Mouse (Mus musculus): ENCODE results near the gene D630039A03Rik. TPM values are rescaled to one million over a fixed set of nuclear protein-coding genes. Genes with fewer than 3 reads are reported as not detected.

The D630039A03Rik gene
- total RNA-seq, 1 experiment: 0.27 TPM

GRCm38 (mm10) chr4:57888246-57888645, 27.9 kb downstream of the D630039A03Rik start:
- no peak overlapping the region for H3K27ac ChIP-seq (ENCODE audit: insufficient read depth, low read depth, low read length, poor library complexity, severe bottlenecking)
- H3K4me1 ChIP-seq (ENCODE audit: control insufficient read depth in 2 of 2, insufficient read depth in 2 of 2, low read length in 2 of 2, poor library complexity in 1 of 2): no peaks in the 10 kb centered on the region
- peaks cover 5% of the 10 kb centered on the region for H3K9me3 ChIP-seq (ENCODE audit: control insufficient read depth, insufficient read depth, low read depth, low read length)
- TF ChIP-seq CHD2 (IDR thresholded peaks at IDR 0.05; ENCODE audit: low read depth, low read length) (no peak), HCFC1 (IDR thresholded peaks at IDR 0.05; ENCODE audit: borderline replicate concordance, insufficient read depth, low read length) (no peak), ZC3H11A (IDR thresholded peaks at IDR 0.05; ENCODE audit: borderline replicate concordance, low read depth, low read length) (no peak), ZNF384 (IDR thresholded peaks at IDR 0.05; ENCODE audit: low read depth, low read length) (no peak)
- no peak overlapping the region for H3K9ac ChIP-seq (ENCODE audit: insufficient read depth, low read depth, low read length, poor library complexity, severe bottlenecking)
- peaks cover 9% of the 10 kb centered on the region for H3K36me3 ChIP-seq (ENCODE audit: control insufficient read depth, insufficient read depth, low read length, poor library complexity, severe bottlenecking)
- no peak overlapping the region for H3K4me3 ChIP-seq (ENCODE audit: insufficient read depth in 1 of 2, low read depth in 1 of 2, low read length in 2 of 2, poor library complexity in 1 of 2, severe bottlenecking in 1 of 2)
- in situ Hi-C loops (cut with MboI; ENCODE audit: low sequenced_read_pairs in 2 of 2, unreplicated experiment in 2 of 2): loop anchor here in 1 of 2 experiments (25.0 kb wide), 1 partner anchor 226 kb away; no protein-coding TSS in a partner anchor
- DNase-seq (ENCODE audit: low read depth, low spot score): no peak

- no peak for TF ChIP-seq ZNF384 (IDR thresholded peaks at IDR 0.05; ENCODE audit: low read depth, low read length)
- no peak for TF ChIP-seq MAFK (IDR thresholded peaks at IDR 0.05; ENCODE audit: insufficient read depth, low read depth, low read length)
- TF ChIP-seq ZC3H11A (IDR thresholded peaks at IDR 0.05; ENCODE audit: borderline replicate concordance, low read depth, low read length): no peak
- no peak for TF ChIP-seq HCFC1 (IDR thresholded peaks at IDR 0.05; ENCODE audit: borderline replicate concordance, insufficient read depth, low read length)
- TF ChIP-seq CHD2 (IDR thresholded peaks at IDR 0.05; ENCODE audit: low read depth, low read length): no peak
- in situ Hi-C loops (cut with MboI; ENCODE audit: low sequenced_read_pairs in 2 of 2, unreplicated experiment in 2 of 2): loop anchor here in 1 of 2 experiments (25.0 kb wide), 1 partner anchor 225 kb away; no protein-coding TSS in a partner anchor
- no peak for DNase-seq (ENCODE audit: low read depth, low spot score)
Measured at GRCm38 (mm10) chr4:57886888-57887230, 29.2 kb downstream of the D630039A03Rik start.

GRCm38 (mm10) chr4:57886066-57886887, 29.8 kb downstream of the D630039A03Rik start:
- Histone ChIP-seq H3K4me1 (ENCODE audit: control insufficient read depth in 2 of 2, insufficient read depth in 2 of 2, low read length in 2 of 2, poor library complexity in 1 of 2) (no peaks in the 10 kb centered on the region), H3K9me3 (ENCODE audit: control insufficient read depth, insufficient read depth, low read depth, low read length) (peaks cover 24% of the 10 kb centered on the region), H3K9ac (ENCODE audit: insufficient read depth, low read depth, low read length, poor library complexity, severe bottlenecking) (no peak overlapping the region), H3K27ac (ENCODE audit: insufficient read depth, low read depth, low read length, poor library complexity, severe bottlenecking) (no peak overlapping the region), H3K4me3 (ENCODE audit: insufficient read depth in 1 of 2, low read depth in 1 of 2, low read length in 2 of 2, poor library complexity in 1 of 2, severe bottlenecking in 1 of 2) (no peak overlapping the region), H3K36me3 (ENCODE audit: control insufficient read depth, insufficient read depth, low read length, poor library complexity, severe bottlenecking) (peaks cover 11% of the 10 kb centered on the region)
- TF ChIP-seq ZNF384 (IDR thresholded peaks at IDR 0.05; ENCODE audit: low read depth, low read length): no peak
- TF ChIP-seq CHD2 (IDR thresholded peaks at IDR 0.05; ENCODE audit: low read depth, low read length): no peak
- TF ChIP-seq ZC3H11A (IDR thresholded peaks at IDR 0.05; ENCODE audit: borderline replicate concordance, low read depth, low read length): no peak
- no peak for TF ChIP-seq MAFK (IDR thresholded peaks at IDR 0.05; ENCODE audit: insufficient read depth, low read depth, low read length)
- no peak for DNase-seq (ENCODE audit: low read depth, low spot score)
- in situ Hi-C loops (cut with MboI; ENCODE audit: low sequenced_read_pairs in 2 of 2, unreplicated experiment in 2 of 2): loop anchor here in 1 of 2 experiments (25.0 kb wide), 1 partner anchor 224 kb away; no protein-coding TSS in a partner anchor

More at GRCm38 (mm10) chr4:57886888-57887230, 29.2 kb downstream of the D630039A03Rik start:
- Histone ChIP-seq H3K9me3 (ENCODE audit: control insufficient read depth, insufficient read depth, low read depth, low read length) (peaks cover 18% of the 10 kb centered on the region), H3K4me3 (ENCODE audit: insufficient read depth in 1 of 2, low read depth in 1 of 2, low read length in 2 of 2, poor library complexity in 1 of 2, severe bottlenecking in 1 of 2) (no peak overlapping the region), H3K27ac (ENCODE audit: insufficient read depth, low read depth, low read length, poor library complexity, severe bottlenecking) (no peak overlapping the region), H3K9ac (ENCODE audit: insufficient read depth, low read depth, low read length, poor library complexity, severe bottlenecking) (no peak overlapping the region), H3K36me3 (ENCODE audit: control insufficient read depth, insufficient read depth, low read length, poor library complexity, severe bottlenecking) (peaks cover 10% of the 10 kb centered on the region), H3K4me1 (ENCODE audit: control insufficient read depth in 2 of 2, insufficient read depth in 2 of 2, low read length in 2 of 2, poor library complexity in 1 of 2) (no peaks in the 10 kb centered on the region)

- peaks cover 11% of the 10 kb centered on the region for H3K36me3 ChIP-seq (ENCODE audit: control insufficient read depth, insufficient read depth, low read length, poor library complexity, severe bottlenecking)
- H3K9ac ChIP-seq (ENCODE audit: insufficient read depth, low read depth, low read length, poor library complexity, severe bottlenecking): no peak overlapping the region
- H3K4me1 ChIP-seq (ENCODE audit: control insufficient read depth in 2 of 2, insufficient read depth in 2 of 2, low read length in 2 of 2, poor library complexity in 1 of 2): no peaks in the 10 kb centered on the region
- in situ Hi-C loops (cut with MboI; ENCODE audit: low sequenced_read_pairs in 2 of 2, unreplicated experiment in 2 of 2): loop anchor here in 1 of 2 experiments (25.0 kb wide), 1 partner anchor 223 kb away; no protein-coding TSS in a partner anchor
- DNase-seq (ENCODE audit: low read depth, low spot score): no peak
- peaks cover 26% of the 10 kb centered on the region for H3K9me3 ChIP-seq (ENCODE audit: control insufficient read depth, insufficient read depth, low read depth, low read length)
- no peak overlapping the region for H3K4me3 ChIP-seq (ENCODE audit: insufficient read depth in 1 of 2, low read depth in 1 of 2, low read length in 2 of 2, poor library complexity in 1 of 2, severe bottlenecking in 1 of 2)
- TF ChIP-seq CHD2 (IDR thresholded peaks at IDR 0.05; ENCODE audit: low read depth, low read length): no peak
- H3K27ac ChIP-seq (ENCODE audit: insufficient read depth, low read depth, low read length, poor library complexity, severe bottlenecking): no peak overlapping the region
Measured at GRCm38 (mm10) chr4:57885186-57885585, 30.9 kb downstream of the D630039A03Rik start.
